Mouse (Mus musculus) monocyte, adult 59 days (primary cell): Measurements from ENCODE around the gene Sirpb1c. TPM values are rescaled to one million over a fixed set of nuclear protein-coding genes. Genes with fewer than 3 reads are reported as not detected.

ENCODE experiments used
- total RNA-seq, 2 experiments: library from RNA; stranded (reverse); gene quantifications; one replicate each; pipeline ENCODE4 v1.2.4; 2023

Sirpb1c gene
- total RNA-seq: 100 to 1,000 TPM; 284 to 290 TPM

DNA sequence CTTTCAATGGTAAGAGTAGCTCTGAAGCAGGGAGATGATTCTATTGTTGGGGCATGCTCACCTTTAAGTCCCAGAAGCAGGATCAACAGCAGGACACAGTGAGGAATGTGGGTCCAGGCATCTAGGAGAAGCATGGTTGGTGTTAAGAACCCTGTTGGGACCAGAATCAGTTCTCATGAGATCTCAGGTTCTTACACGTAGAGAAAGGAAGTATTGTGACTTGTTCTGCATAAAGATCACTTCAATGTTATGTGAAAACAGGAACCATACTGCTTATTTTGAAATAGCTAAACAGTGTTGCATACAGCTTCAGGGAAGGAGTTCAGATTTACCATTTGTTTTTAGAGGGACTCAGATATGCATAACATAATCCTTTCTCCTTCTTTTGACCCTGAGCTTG, at the start of gene Sirpb1c:
Gene Sirpb1c (minus strand): TSS at position 249 of the 400 bp plus-strand sequence.

Other genes starting within 250 kb of the Sirpb1c start
- gene Gm5150, start 157.9 kb upstream of the Sirpb1c start, total RNA-seq: 10 to 100 TPM; 57.4 to 76.9 TPM